Mouse (Mus musculus) heart, postnatal 0 days (tissue): ENCODE results near the gene Hmcn2.

Experiments used
- CTCF ChIP-seq: IDR thresholded peaks from 2 replicates; pipeline ENCODE4 v1.5.1; 2016; ENCODE audit warnings: antibody characterized with exemption, control low read depth, low read depth
- EP300 ChIP-seq: IDR thresholded peaks from 2 replicates; pipeline ENCODE4 v1.6.1; 2016; ENCODE audit warnings: antibody characterized with exemption, low read depth

DNA sequence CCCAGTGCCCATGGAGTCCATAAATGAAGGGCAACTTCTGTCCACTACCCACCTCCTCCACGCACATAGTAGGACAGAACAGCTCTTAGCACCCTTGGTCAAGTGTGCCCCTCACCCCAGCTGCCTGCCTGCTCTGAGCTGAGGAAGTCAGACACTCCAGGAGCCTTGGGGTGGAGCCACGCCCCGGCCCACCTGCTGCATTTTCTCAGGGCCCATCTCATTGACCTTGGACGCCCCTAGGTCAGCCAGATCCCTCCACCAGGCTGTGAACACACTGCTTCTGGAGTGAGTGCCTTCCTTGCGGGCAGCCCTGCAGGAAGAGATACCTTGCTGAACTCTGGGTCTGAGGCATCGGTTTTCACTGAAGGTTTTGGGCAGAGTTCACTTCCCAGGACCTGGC, 157.4 kb downstream of the Hmcn2 start:
- TF ChIP-seq CTCF (no peak), EP300 (no peak)
